Comparison of ENCODE assay signal across 16 mouse cellular contexts in the genomic region with DNA sequence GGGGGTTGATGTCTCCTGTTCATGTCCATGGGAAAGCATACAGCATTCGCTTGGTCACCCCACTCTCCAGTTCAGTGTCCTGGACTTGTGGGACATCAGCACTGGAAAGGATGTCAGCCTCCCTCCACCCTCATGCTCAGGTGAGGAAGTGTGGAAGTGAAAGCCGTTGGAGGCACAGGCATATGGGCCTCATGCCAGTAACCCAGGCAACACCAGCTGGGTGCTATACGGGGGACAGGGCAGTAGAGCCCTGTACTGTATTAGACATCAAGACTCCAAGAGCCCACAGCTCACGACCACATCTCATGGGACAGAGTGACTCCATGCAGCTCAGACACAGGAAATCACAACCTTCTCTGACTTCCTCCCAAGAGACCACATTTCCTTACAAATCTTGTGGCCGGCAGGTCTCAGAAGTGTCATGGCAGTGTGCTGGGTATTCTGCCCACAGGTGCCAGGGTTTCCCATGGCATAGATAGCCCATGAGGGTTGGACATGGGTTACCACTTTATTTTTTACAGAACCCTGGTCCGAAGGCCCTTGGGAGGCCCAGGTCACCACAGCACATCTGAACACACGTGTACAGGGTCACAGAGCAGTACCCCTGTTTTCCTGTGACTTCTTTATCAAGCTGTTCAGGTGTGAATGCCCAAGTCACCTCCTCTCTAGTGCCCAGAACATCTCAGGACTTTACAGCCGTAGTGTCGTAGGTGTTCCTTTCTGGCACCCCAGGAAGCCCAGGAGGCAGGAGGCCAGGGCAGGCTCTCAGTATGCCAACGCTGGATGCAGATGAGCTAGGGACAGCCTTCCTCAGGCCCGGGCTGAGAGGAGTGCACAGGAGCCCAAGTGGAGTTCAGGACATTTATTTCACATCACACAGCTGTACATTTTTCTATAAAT. TPM values are rescaled to one million over a fixed set of nuclear protein-coding genes. Genes with fewer than 3 reads are reported as not detected.
A peak's percentile ranks its signal among the peaks of the same experiment; 100 is the strongest.
DNase-seq lines count a peak whose midpoint lies in the region; ATAC-seq and TF ChIP-seq lines count a peak whose summit lies in the region.
"Had no signal": no experiment of that assay in that cellular context is flagged by ENCODE, and none has a peak within 500 bp of the region (broad histone marks: within the 10 kb centered on the region; RNA-seq: fewer than 3 reads in every experiment).

No protein-coding gene starts in this region.

- H3K9ac ChIP-seq in embryonic facial prominence, embryonic 13.5 days: 0 out of 2 replicates have a peak overlapping the region, but pooled peaks have one; percentile 6
- no peak overlapping the region for H3K9ac ChIP-seq in lung, embryonic 14.5 days
- H3K9ac ChIP-seq: embryonic facial prominence, embryonic 12.5 days; neural tube, embryonic 12.5 days had no signal

- no peak for TF ChIP-seq CTCF in lung, embryonic 14.5 days (IDR thresholded peaks at IDR 0.05; ENCODE audit: low read depth)

- H3K4me1 ChIP-seq in embryonic facial prominence, embryonic 13.5 days: no peaks in the 10 kb centered on the region
- H3K4me1 ChIP-seq in embryonic facial prominence, embryonic 10.5 days: 0 out of 2 replicates have a peak, but pooled peaks cover 3% of the 10 kb centered on the region
- no peaks in the 10 kb centered on the region for H3K4me1 ChIP-seq in lung, embryonic 14.5 days (ENCODE audit: insufficient read depth)
- H3K4me1 ChIP-seq: embryonic facial prominence, embryonic 12.5 days; neural tube, embryonic 12.5 days had no signal

- DNase-seq in embryonic facial prominence, embryonic 10.5 days (ENCODE audit: low spot score): no peak
- no peak for DNase-seq in lung, embryonic 14.5 days
- no peak for DNase-seq in lung, postnatal 25 days (ENCODE audit: low spot score)
- DNase-seq in cerebellum, adult 9-11 months: peak; percentile 72
- DNase-seq in splenic B cell, adult 2 months (ENCODE audit: low read depth, low spot score): peak; percentile 35
- no peak for DNase-seq in kidney, postnatal 14 days
- DNase-seq in urinary bladder, postnatal 10 days (ENCODE audit: low spot score): no peak
- DNase-seq: kidney, adult 2 months; kidney, postnatal 36 days; lung, adult 2 months; thymus, adult 2 months had no signal

- H3K4me2 ChIP-seq in embryonic facial prominence, embryonic 13.5 days: no peak overlapping the region
- no peak overlapping the region for H3K4me2 ChIP-seq in lung, embryonic 14.5 days
- H3K4me2 ChIP-seq: embryonic facial prominence, embryonic 12.5 days; neural tube, embryonic 12.5 days had no signal

- WGBS in embryonic facial prominence, embryonic 13.5 days: 83% methylated on average over 11 of the region's 11 CpGs
- WGBS in embryonic facial prominence, embryonic 10.5 days: 87% methylated on average over 11 of the region's 11 CpGs
- 70% methylated on average over 11 of the region's 11 CpGs for WGBS in lung, embryonic 14.5 days

- H3K27me3 ChIP-seq in embryonic facial prominence, embryonic 13.5 days: no peaks in the 10 kb centered on the region
- no peaks in the 10 kb centered on the region for H3K27me3 ChIP-seq in embryonic facial prominence, embryonic 10.5 days (replicated peaks; ENCODE audit: low read depth, poor library complexity, severe bottlenecking)
- no peaks in the 10 kb centered on the region for H3K27me3 ChIP-seq in lung, embryonic 14.5 days (ENCODE audit: insufficient read depth, low read length)
- H3K27me3 ChIP-seq in splenic B cell, adult 2 months (ENCODE audit: control insufficient read depth, insufficient read depth, low read length, poor library complexity, severe bottlenecking): no peaks in the 10 kb centered on the region
- H3K27me3 ChIP-seq: embryonic facial prominence, embryonic 12.5 days; neural tube, embryonic 12.5 days; Patski had no signal

- H3K9me3 ChIP-seq in embryonic facial prominence, embryonic 13.5 days: no peaks in the 10 kb centered on the region
- H3K9me3 ChIP-seq in embryonic facial prominence, embryonic 10.5 days: no peaks in the 10 kb centered on the region
- H3K9me3 ChIP-seq in lung, embryonic 14.5 days (ENCODE audit: low read depth, low read length): no peaks in the 10 kb centered on the region
- H3K9me3 ChIP-seq: embryonic facial prominence, embryonic 12.5 days; neural tube, embryonic 12.5 days had no signal

- no peak overlapping the region for H3K27ac ChIP-seq in embryonic facial prominence, embryonic 13.5 days
- no peak overlapping the region for H3K27ac ChIP-seq in embryonic facial prominence, embryonic 10.5 days (replicated peaks)
- H3K27ac ChIP-seq in lung, embryonic 14.5 days (ENCODE audit: low read depth): no peak overlapping the region
- H3K27ac ChIP-seq: embryonic facial prominence, embryonic 12.5 days; neural tube, embryonic 12.5 days had no signal

- no peak for ATAC-seq in embryonic facial prominence, embryonic 13.5 days (ENCODE audit: insufficient number of reproducible peaks, insufficient read depth, low FRiP score, low TSS enrichment, low read depth)
- ATAC-seq in lung, embryonic 14.5 days (ENCODE audit: insufficient read depth): 0 out of 2 replicates have a peak, but pooled peaks have one; percentile 16
- ATAC-seq: hindbrain, embryonic 16.5 days; Patski had no signal

- peaks cover 38% of the 10 kb centered on the region for H3K36me3 ChIP-seq in embryonic facial prominence, embryonic 13.5 days
- peaks cover 36% of the 10 kb centered on the region for H3K36me3 ChIP-seq in embryonic facial prominence, embryonic 10.5 days (replicated peaks)
- H3K36me3 ChIP-seq in lung, embryonic 14.5 days (ENCODE audit: insufficient read depth): peaks cover 4% of the 10 kb centered on the region; the same call in 1 of the 2 replicates
- peaks cover 8% of the 10 kb centered on the region for H3K36me3 ChIP-seq in splenic B cell, adult 2 months (ENCODE audit: control insufficient read depth, insufficient read depth, low read length, poor library complexity, severe bottlenecking)

- H3K4me3 ChIP-seq in embryonic facial prominence, embryonic 13.5 days: no peak overlapping the region
- no peak overlapping the region for H3K4me3 ChIP-seq in embryonic facial prominence, embryonic 10.5 days
- H3K4me3 ChIP-seq in lung, embryonic 14.5 days (ENCODE audit: low read depth, low read length): no peak overlapping the region
- H3K4me3 ChIP-seq: embryonic facial prominence, embryonic 12.5 days; neural tube, embryonic 12.5 days had no signal

RNA-seq across cellular contexts. Expression of gene Mybpc3, which starts 18.8 kb away (rescaled TPM):
- polyA plus RNA-seq in embryonic facial prominence, embryonic 13.5 days (2015; fragmentation: Nextera tagmentation; extraction: Ambion mirVana): 0.08 and 2.4 TPM in 2 replicates
- polyA plus RNA-seq in embryonic facial prominence, embryonic 10.5 days (2016; fragmentation: Nextera tagmentation; extraction: Ambion mirVana): 0.07 and 0.82 TPM in 2 replicates
- 0.47 and 7.7 TPM in 2 replicates for polyA plus RNA-seq in lung, embryonic 14.5 days (2014; fragmentation: Nextera tagmentation; extraction: Ambion mirVana)
- polyA plus RNA-seq: Patski had no signal

RNA-seq across cellular contexts. Expression of gene Madd, which starts 46.9 kb away (rescaled TPM):
- 16.5 and 18.2 TPM in 2 replicates for polyA plus RNA-seq in embryonic facial prominence, embryonic 13.5 days (2015; fragmentation: Nextera tagmentation; extraction: Ambion mirVana)
- 12.1 and 13.4 TPM in 2 replicates for polyA plus RNA-seq in embryonic facial prominence, embryonic 10.5 days (2016; fragmentation: Nextera tagmentation; extraction: Ambion mirVana)
- 7.6 and 8.6 TPM in 2 replicates for polyA plus RNA-seq in lung, embryonic 14.5 days (2014; fragmentation: Nextera tagmentation; extraction: Ambion mirVana)

RNA-seq across cellular contexts. Expression of gene Spi1, which starts 54.6 kb away (rescaled TPM):
- polyA plus RNA-seq in embryonic facial prominence, embryonic 13.5 days (2015; fragmentation: Nextera tagmentation; extraction: Ambion mirVana): 7.2 and 7.5 TPM in 2 replicates
- 2.3 and 2.8 TPM in 2 replicates for polyA plus RNA-seq in embryonic facial prominence, embryonic 10.5 days (2016; fragmentation: Nextera tagmentation; extraction: Ambion mirVana)
- 6.2 TPM in 2 replicates for polyA plus RNA-seq in lung, embryonic 14.5 days (2014; fragmentation: Nextera tagmentation; extraction: Ambion mirVana)

Comparison
In these comparisons a context has a peak if more than half of its experiments do, and no peak if none do; other contexts are left out.
1. DNase-seq: peak in cerebellum, adult 9-11 months (single experiment) and splenic B cell, adult 2 months (single experiment); none in embryonic facial prominence, embryonic 10.5 days (single experiment), lung, embryonic 14.5 days (single experiment), lung, postnatal 25 days (single experiment), kidney, postnatal 14 days (single experiment) and urinary bladder, postnatal 10 days (single experiment).